Mouse (Mus musculus) intestine, postnatal 0 days (tissue): ENCODE data around the gene 1810009A15Rik. TPM values are rescaled to one million over a fixed set of nuclear protein-coding genes. Genes with fewer than 3 reads are reported as not detected.
A peak's percentile ranks its signal among the peaks of the same experiment; 100 is the strongest.

Experiments
- ATAC-seq: fragments of 200-750 bp; cut with Nextera tagmentation; 2 replicates; pipeline ENCODE4 v1.8.0; 2017; ENCODE audit warnings: mild to moderate bottlenecking, moderate TSS enrichment, moderate library complexity
- H3K27ac ChIP-seq: fragments of 300-500 bp; sonication (generic); 2 replicates; pipeline ENCODE4 v1.5.1; 2014; ENCODE audit warnings: mild to moderate bottlenecking, low read depth, low read length, moderate library complexity
- H3K27me3 ChIP-seq: fragments of 300-500 bp; sonication (generic); replicated peaks from 2 replicates; pipeline ENCODE4 v1.6.1; 2014; ENCODE audit warnings: low read length, mixed read lengths; ENCODE audit not compliant: control insufficient read depth, insufficient read depth
- H3K36me3 ChIP-seq: fragments of 300-500 bp; sonication (generic); 2 replicates; pipeline ENCODE4 v1.6.1; 2014; ENCODE audit warnings: mild to moderate bottlenecking, moderate library complexity; ENCODE audit not compliant: control insufficient read depth, insufficient read depth
- H3K4me1 ChIP-seq: fragments of 300-500 bp; sonication (generic); replicated peaks from 2 replicates; pipeline ENCODE4 v1.6.1; 2014; ENCODE audit warnings: antibody characterized with exemption, low read length, mixed read lengths; ENCODE audit not compliant: control insufficient read depth, insufficient read depth
- H3K4me2 ChIP-seq: fragments of 300-500 bp; sonication (generic); replicated peaks from 2 replicates; pipeline ENCODE4 v1.6.1; 2014; ENCODE audit warnings: low read depth, mild to moderate bottlenecking, moderate library complexity
- H3K4me3 ChIP-seq: fragments of 300-500 bp; sonication (generic); 2 replicates; pipeline ENCODE4 v1.5.1; 2014; ENCODE audit warnings: low read depth, low read length
- H3K9ac ChIP-seq: fragments of 300-500 bp; sonication (generic); 2 replicates; pipeline ENCODE4 v1.6.1; 2014; ENCODE audit warnings: mild to moderate bottlenecking, low read depth, low read length
- H3K9me3 ChIP-seq: fragments of 300-500 bp; sonication (generic); 2 replicates; pipeline ENCODE4 v1.6.1; 2016; ENCODE audit warnings: mixed run types; ENCODE audit not compliant: control insufficient read depth
- CTCF ChIP-seq: sonication (generic); IDR thresholded peaks from 2 replicates; pipeline ENCODE4 v1.5.1; 2016; ENCODE audit warnings: low read depth, mild to moderate bottlenecking, control low read depth, antibody characterized with exemption, moderate library complexity
- WGBS: fragments of 180-500 bp; shearing (Covaris S2); extraction: QIAGEN DNeasy Blood & Tissue Kit; methylation state at CpG from one replicate; pipeline ENCODE4 v1.1.7; 2014; 5-methylcytosine and 5-hydroxymethylcytosine counted together
- polyA plus RNA-seq: library from polyadenylated mRNA; unstranded; fragments of >200 nt; fragmentation: Nextera tagmentation; extraction: Ambion mirVana; gene quantifications from 2 replicates; pipeline ENCODE4 v1.2.1, GENCODE M21; 2015

1810009A15Rik gene
- polyA plus RNA-seq, 1 experiment from 2014 or later = 55.6 TPM

DNA sequence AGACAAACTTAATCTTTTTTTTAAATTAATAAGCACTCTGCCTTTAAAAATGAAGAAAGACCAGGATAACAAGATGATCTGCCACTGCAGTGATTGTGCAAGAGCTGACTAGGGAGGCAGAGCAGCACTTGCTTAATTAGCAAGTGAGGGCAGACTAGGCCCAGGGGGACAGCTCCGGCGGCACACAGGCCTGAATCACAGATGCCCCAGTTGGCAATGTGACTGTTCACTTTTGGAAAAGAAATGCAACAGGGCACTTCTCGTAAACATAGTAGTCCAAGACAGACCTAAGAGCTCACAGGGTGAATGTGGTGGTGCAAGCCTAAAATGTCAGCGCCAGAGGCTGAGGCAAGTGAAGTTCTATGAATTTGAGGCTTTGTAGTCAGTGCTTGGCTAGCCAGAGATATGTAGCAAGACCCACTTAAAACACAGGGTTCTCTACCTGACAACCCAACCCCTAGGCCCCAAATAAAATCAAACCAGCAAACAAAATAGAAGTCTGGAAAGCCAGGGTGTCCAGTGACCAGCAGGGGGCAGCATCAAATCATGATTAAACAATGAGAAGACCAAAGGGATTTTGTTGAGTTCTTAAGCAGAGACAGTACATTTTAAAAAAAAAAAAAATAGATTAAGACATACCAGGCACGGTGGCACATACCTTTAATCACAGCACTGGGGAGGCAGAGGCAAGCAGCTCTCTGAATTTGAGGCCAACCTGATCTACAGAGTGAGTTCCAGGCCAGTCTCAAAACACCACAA, 44.1 kb upstream of the 1810009A15Rik start:
- 64% methylated on average over 5 of the region's 5 CpGs for WGBS
- peaks cover 23% of the 10 kb centered on the region for H3K36me3 ChIP-seq
- H3K4me1 ChIP-seq = no peaks in the 10 kb centered on the region
- H3K4me2 ChIP-seq = no peak overlapping the region
- no peak overlapping the region for H3K4me3 ChIP-seq
- no peak overlapping the region for H3K27ac ChIP-seq
- no peaks in the 10 kb centered on the region for H3K27me3 ChIP-seq
- peak; percentile 76 for TF ChIP-seq CTCF
- H3K9me3 ChIP-seq = no peaks in the 10 kb centered on the region
- ATAC-seq = no peak
- H3K9ac ChIP-seq = no peak overlapping the region

- ATAC-seq = no peak
- no peak for TF ChIP-seq CTCF
- 64% methylated on average over 5 of the region's 5 CpGs for WGBS
- H3K4me1 ChIP-seq = no peaks in the 10 kb centered on the region
- H3K4me2 ChIP-seq = no peak overlapping the region
- peaks cover 23% of the 10 kb centered on the region for H3K36me3 ChIP-seq
- H3K4me3 ChIP-seq = no peak overlapping the region
- no peaks in the 10 kb centered on the region for H3K27me3 ChIP-seq
- H3K9ac ChIP-seq = no peak overlapping the region
- no peaks in the 10 kb centered on the region for H3K9me3 ChIP-seq
- no peak overlapping the region for H3K27ac ChIP-seq
These were observed 40.3 kb upstream of the 1810009A15Rik start for GRCm38 (mm10) chr19:8848356-8848755.

DNA sequence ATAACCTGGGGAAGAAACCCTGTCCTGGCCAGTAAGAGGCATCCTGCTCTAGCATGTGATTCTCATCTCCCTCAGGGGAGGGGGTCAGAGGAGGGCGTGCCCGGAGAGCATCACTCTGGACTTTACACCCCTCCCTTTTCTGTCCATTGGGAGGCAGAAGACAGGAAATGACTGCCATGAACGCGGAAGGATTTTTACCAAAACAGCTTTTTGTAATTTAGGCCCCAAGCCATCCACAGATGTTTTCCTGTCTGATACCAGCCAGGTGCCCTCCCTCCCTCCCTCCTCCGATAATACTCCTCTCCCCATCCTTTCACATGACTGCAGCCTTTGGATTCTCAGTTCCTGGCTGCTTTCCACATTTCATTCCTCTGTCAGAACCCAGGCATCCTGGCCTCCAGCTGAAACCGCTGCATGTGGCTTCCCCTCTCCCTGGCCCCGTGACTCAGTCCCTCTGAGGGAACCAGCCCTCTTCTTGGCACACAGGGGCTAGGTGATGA, 38.2 kb upstream of the 1810009A15Rik start, which contains the start of gene Lrrn4cl:
Gene Lrrn4cl (plus strand): TSS at position 367 of the 500 bp plus-strand sequence.
- Histone ChIP-seq H3K4me2 (peak within 1 kb of the TSS; percentile 14; the same call in 1 of the 2 replicates), H3K4me1 (no peaks in the 10 kb centered on the region), H3K9me3 (no peaks in the 10 kb centered on the region), H3K36me3 (peaks cover 23% of the 10 kb centered on the region), H3K4me3 (no peak within 1 kb of the TSS), H3K27me3 (no peaks in the 10 kb centered on the region), H3K9ac (0 out of 2 replicates have a peak within 1 kb of the TSS, but pooled peaks have one; percentile 23), H3K27ac (peak within 1 kb of the TSS; percentile 11)
- ATAC-seq = peak; percentile 74
- TF ChIP-seq CTCF = no peak
- 21% methylated on average over 7 of the region's 7 CpGs for WGBS

- peaks cover 13% of the 10 kb centered on the region for H3K36me3 ChIP-seq
- H3K4me2 ChIP-seq = peak overlapping the region; percentile 14; the same call in 1 of the 2 replicates
- no peaks in the 10 kb centered on the region for H3K4me1 ChIP-seq
- no peaks in the 10 kb centered on the region for H3K9me3 ChIP-seq
- H3K27ac ChIP-seq = no peak overlapping the region
- TF ChIP-seq CTCF = peak; percentile 35
- WGBS = 40% methylated on average over 7 of the region's 7 CpGs
- no peak for ATAC-seq
- H3K4me3 ChIP-seq = no peak overlapping the region
- no peaks in the 10 kb centered on the region for H3K27me3 ChIP-seq
- no peak overlapping the region for H3K9ac ChIP-seq
These were observed 37.0 kb upstream of the 1810009A15Rik start for GRCm38 (mm10) chr19:8851639-8852038.

DNA sequence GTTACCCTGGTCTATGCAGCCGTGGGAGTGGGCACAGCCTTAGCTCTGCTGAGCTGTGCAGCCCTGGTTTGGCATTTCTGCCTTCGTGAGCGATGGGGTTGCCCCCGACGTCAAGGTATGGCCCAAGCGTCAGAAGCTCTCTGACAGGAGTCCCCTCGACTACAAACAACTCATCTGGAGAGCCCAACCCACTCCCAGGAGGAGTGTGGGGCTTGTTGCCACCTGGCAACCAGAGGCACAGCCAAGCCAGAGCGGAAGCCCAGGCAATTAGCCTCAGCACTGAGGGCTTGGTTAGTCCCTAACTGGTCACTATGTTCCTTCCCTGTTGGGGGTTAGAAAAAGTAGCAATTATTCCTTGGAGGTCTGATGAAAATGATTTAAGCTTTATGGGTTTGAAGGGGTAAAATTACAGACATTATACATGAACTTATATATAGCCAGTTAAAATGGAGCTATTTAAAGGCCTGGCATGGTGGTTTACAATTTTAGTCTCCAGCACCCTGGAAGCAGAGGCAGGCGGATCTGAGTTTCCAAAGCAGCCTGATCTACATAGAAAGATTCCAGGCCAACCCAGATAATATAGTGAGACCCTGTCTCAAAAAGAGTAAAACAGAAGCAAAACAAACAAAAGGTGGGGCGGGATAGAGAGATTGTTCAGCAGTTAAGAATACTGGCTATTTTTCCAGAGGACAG, 36.3 kb upstream of the 1810009A15Rik start:
- no peak for TF ChIP-seq CTCF
- Histone ChIP-seq H3K4me3 (no peak overlapping the region), H3K27ac (no peak overlapping the region), H3K9ac (no peak overlapping the region), H3K4me2 (no peak overlapping the region), H3K27me3 (no peaks in the 10 kb centered on the region), H3K9me3 (no peaks in the 10 kb centered on the region), H3K4me1 (no peaks in the 10 kb centered on the region), H3K36me3 (0 out of 2 replicates have a peak, but pooled peaks cover 6% of the 10 kb centered on the region)
- ATAC-seq = no peak
- 47% methylated on average over 10 of the region's 10 CpGs for WGBS

DNA sequence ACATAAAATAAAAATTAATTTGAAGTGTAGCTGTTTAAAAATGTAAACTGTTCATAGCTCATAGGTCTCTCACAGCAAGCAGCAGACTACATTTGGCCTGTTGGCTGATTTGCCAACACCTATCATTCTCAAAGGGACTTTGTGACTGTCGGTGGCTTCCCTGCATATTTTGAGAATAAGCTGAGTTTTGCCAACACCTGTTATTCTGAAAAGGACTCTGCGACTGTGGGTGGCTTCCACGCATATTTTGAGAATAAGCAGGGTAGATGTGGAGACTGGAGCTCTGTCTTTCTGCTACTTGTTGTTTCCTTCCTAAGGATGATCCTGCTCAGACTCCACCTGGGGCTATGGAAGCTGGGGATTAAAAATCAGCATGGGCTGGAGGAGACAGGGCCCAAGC, 35.5 kb upstream of the 1810009A15Rik start:
- Histone ChIP-seq H3K36me3 (no peaks in the 10 kb centered on the region), H3K9me3 (no peaks in the 10 kb centered on the region), H3K9ac (no peak overlapping the region), H3K27me3 (no peaks in the 10 kb centered on the region), H3K27ac (no peak overlapping the region), H3K4me1 (no peaks in the 10 kb centered on the region), H3K4me3 (no peak overlapping the region), H3K4me2 (no peak overlapping the region)
- TF ChIP-seq CTCF = no peak
- no peak for ATAC-seq
- 83% methylated on average over 3 of the region's 3 CpGs for WGBS
